Mouse (Mus musculus): ENCODE data around the gene Fam221a.

DNA sequence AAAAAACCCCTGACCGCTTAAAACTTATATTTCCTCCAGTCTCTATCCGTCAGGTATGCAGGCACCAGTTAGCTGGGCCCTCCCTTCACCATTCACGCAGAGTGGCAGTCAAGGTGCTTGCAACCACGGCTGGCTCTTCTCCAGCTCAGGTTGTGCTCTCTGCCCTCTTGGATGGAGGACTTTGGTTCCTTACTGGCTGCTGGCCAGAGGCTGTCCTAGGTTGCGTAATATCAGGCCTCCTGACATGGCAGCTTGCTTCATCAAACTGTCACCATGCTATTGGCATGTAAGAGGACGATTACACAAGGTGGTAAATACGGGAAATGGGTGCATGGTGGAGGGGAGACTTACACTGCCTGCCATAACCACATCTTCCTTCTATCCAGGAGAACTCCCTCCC, 17.7 kb upstream of the Fam221a start:
- no peak for TF ChIP-seq CTCF (IDR thresholded peaks at IDR 0.05; ENCODE audit: insufficient read depth, low read depth, low read length)
- TF ChIP-seq POLR2A (IDR thresholded peaks at IDR 0.05; ENCODE audit: insufficient read depth, low read depth, low read length), result no peak

Measured in olfactory bulb, adult 2 months (tissue).